Mouse (Mus musculus): ENCODE results near the gene Pfdn2.
"Not testable (repeated sequence)": the region's sequence is repeated elsewhere in the genome, so short reads cannot be mapped to it uniquely, and the experiment has no call there.

DNA sequence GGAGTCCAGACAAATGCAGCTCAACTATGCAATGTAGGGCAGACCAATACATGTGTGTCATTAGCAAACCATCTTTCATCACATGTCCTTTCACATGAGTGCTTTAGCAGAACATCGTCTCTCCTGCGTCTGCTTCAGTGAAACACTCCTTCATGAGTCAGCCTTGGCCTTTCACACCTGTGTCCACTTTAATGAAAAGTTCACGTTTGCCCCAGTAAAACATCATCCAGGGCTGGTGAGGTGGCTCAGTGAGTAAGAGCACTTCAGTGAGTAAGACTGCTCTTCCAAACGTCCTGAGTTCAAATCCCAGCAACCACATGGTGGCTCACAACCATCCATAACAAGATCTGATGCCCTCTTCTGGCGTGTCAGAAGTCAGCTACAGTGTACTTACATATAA lies 39.3 kb upstream of the Pfdn2 start:
- not testable (repeated sequence) for TF ChIP-seq CTCF, EP300 (IDR thresholded peaks at IDR 0.05; ENCODE audit: low read depth)
